Mouse (Mus musculus): Measurements from ENCODE around the gene Vps29. TPM values are rescaled to one million over a fixed set of nuclear protein-coding genes. Genes with fewer than 3 reads are reported as not detected.

Gene Vps29
- polyA plus RNA-seq, 1 experiment from 2014 or later, result 295 TPM

- no peaks in the 10 kb centered on the region for H3K27me3 ChIP-seq (ENCODE audit: insufficient read depth, low read length)
- H3K4me2 ChIP-seq (ENCODE audit: low read length), result no peak overlapping the region
- no peaks in the 10 kb centered on the region for H3K9me3 ChIP-seq (replicated peaks; ENCODE audit: low read length)
- WGBS, result 47% methylated on average over 11 of the region's 11 CpGs
- H3K9ac ChIP-seq (ENCODE audit: low read depth, low read length), result no peak overlapping the region
- peak; percentile 83 for DNase-seq (ENCODE audit: low spot score)
- peak; percentile 90 for TF ChIP-seq CTCF (IDR thresholded peaks at IDR 0.05; ENCODE audit: low read depth)
- no peaks in the 10 kb centered on the region for H3K4me1 ChIP-seq (replicated peaks; ENCODE audit: insufficient read depth, low read length)
- ATAC-seq (replicated peaks; ENCODE audit: low FRiP score, low read depth), result peak; percentile 78
- H3K36me3 ChIP-seq (ENCODE audit: insufficient read depth, low read length), result peaks cover 25% of the 10 kb centered on the region
- H3K27ac ChIP-seq, result no peak overlapping the region
- no peak overlapping the region for H3K4me3 ChIP-seq (replicated peaks; ENCODE audit: low read depth, low read length)
Observed at GRCm38 (mm10) chr5:122379374-122380155, 25.4 kb downstream of the Vps29 start.

GRCm38 (mm10) chr5:122390006-122390405 lies 35.8 kb downstream of the Vps29 start:
- no peak for TF ChIP-seq CTCF (IDR thresholded peaks at IDR 0.05; ENCODE audit: low read depth)
- ATAC-seq (replicated peaks; ENCODE audit: low FRiP score, low read depth), result no peak
- H3K4me2 ChIP-seq (ENCODE audit: low read length), result no peak overlapping the region
- WGBS, result 90% methylated on average over 5 of the region's 5 CpGs
- H3K4me1 ChIP-seq (replicated peaks; ENCODE audit: insufficient read depth, low read length), result no peaks in the 10 kb centered on the region
- H3K9ac ChIP-seq (ENCODE audit: low read depth, low read length), result no peak overlapping the region
- no peak for DNase-seq (ENCODE audit: low spot score)
- H3K27ac ChIP-seq, result no peak overlapping the region
- H3K36me3 ChIP-seq (ENCODE audit: insufficient read depth, low read length), result no peaks in the 10 kb centered on the region
- no peaks in the 10 kb centered on the region for H3K9me3 ChIP-seq (replicated peaks; ENCODE audit: low read length)
- no peaks in the 10 kb centered on the region for H3K27me3 ChIP-seq (ENCODE audit: insufficient read depth, low read length)
- H3K4me3 ChIP-seq (replicated peaks; ENCODE audit: low read depth, low read length), result no peak overlapping the region

- Histone ChIP-seq H3K27me3 (ENCODE audit: insufficient read depth, low read length) (no peaks in the 10 kb centered on the region), H3K9ac (ENCODE audit: low read depth, low read length) (no peak overlapping the region), H3K4me3 (replicated peaks; ENCODE audit: low read depth, low read length) (no peak overlapping the region), H3K4me2 (ENCODE audit: low read length) (no peak overlapping the region), H3K9me3 (replicated peaks; ENCODE audit: low read length) (no peaks in the 10 kb centered on the region), H3K4me1 (replicated peaks; ENCODE audit: insufficient read depth, low read length) (no peaks in the 10 kb centered on the region), H3K36me3 (ENCODE audit: insufficient read depth, low read length) (no peaks in the 10 kb centered on the region), H3K27ac (no peak overlapping the region)
- DNase-seq (ENCODE audit: low spot score), result no peak
- no peak for ATAC-seq (replicated peaks; ENCODE audit: low FRiP score, low read depth)
- no peak for TF ChIP-seq CTCF (IDR thresholded peaks at IDR 0.05; ENCODE audit: low read depth)
Observed at GRCm38 (mm10) chr5:122390671-122391070, 36.5 kb downstream of the Vps29 start.

- no peaks in the 10 kb centered on the region for H3K27me3 ChIP-seq (ENCODE audit: insufficient read depth, low read length)
- peak overlapping the region; percentile 76 for H3K4me3 ChIP-seq (replicated peaks; ENCODE audit: low read depth, low read length)
- no peak overlapping the region for H3K27ac ChIP-seq
- H3K4me1 ChIP-seq (replicated peaks; ENCODE audit: insufficient read depth, low read length), result no peaks in the 10 kb centered on the region
- H3K4me2 ChIP-seq (ENCODE audit: low read length), result peak overlapping the region; percentile 66; the same call in 1 of the 2 replicates
- H3K36me3 ChIP-seq (ENCODE audit: insufficient read depth, low read length), result no peaks in the 10 kb centered on the region
- H3K9me3 ChIP-seq (replicated peaks; ENCODE audit: low read length), result no peaks in the 10 kb centered on the region
- ATAC-seq (replicated peaks; ENCODE audit: low FRiP score, low read depth), result no peak
- no peak for DNase-seq (ENCODE audit: low spot score)
- TF ChIP-seq CTCF (IDR thresholded peaks at IDR 0.05; ENCODE audit: low read depth), result no peak
- H3K9ac ChIP-seq (ENCODE audit: low read depth, low read length), result no peak overlapping the region
- 57% methylated on average over 15 of the region's 16 CpGs for WGBS
Observed at GRCm38 (mm10) chr5:122391178-122391785, 37.1 kb downstream of the Vps29 start.

GRCm38 (mm10) chr5:122391786-122392180 lies 37.6 kb downstream of the Vps29 start, which contains the start of gene Arpc3:
TSS of gene Arpc3 (plus strand) at chr5:122391878.
- Histone ChIP-seq H3K4me2 (ENCODE audit: low read length) (peak within 1 kb of the TSS; percentile 66), H3K4me1 (replicated peaks; ENCODE audit: insufficient read depth, low read length) (no peaks in the 10 kb centered on the region), H3K4me3 (replicated peaks; ENCODE audit: low read depth, low read length) (peak within 1 kb of the TSS; percentile 76), H3K9me3 (replicated peaks; ENCODE audit: low read length) (no peaks in the 10 kb centered on the region), H3K36me3 (ENCODE audit: insufficient read depth, low read length) (0 out of 2 replicates have a peak, but pooled peaks cover 3% of the 10 kb centered on the region), H3K27me3 (ENCODE audit: insufficient read depth, low read length) (no peaks in the 10 kb centered on the region), H3K27ac (peak within 1 kb of the TSS; percentile 63; the same call in 1 of the 2 replicates), H3K9ac (ENCODE audit: low read depth, low read length) (peak within 1 kb of the TSS; percentile 82)
- WGBS, result under 1% methylated on average over 39 of the region's 39 CpGs
- TF ChIP-seq CTCF (IDR thresholded peaks at IDR 0.05; ENCODE audit: low read depth), result peak; percentile 93
- ATAC-seq (replicated peaks; ENCODE audit: low FRiP score, low read depth) (peak; percentile 78), DNase-seq (ENCODE audit: low spot score) (peak; percentile 94)

- peak overlapping the region; percentile 66 for H3K4me2 ChIP-seq (ENCODE audit: low read length)
- peak; percentile 58 for DNase-seq (ENCODE audit: low spot score)
- ATAC-seq (replicated peaks; ENCODE audit: low FRiP score, low read depth), result peak; percentile 8; the same call in 1 of the 2 replicates
Observed at GRCm38 (mm10) chr5:122392227-122393004, 38.2 kb downstream of the Vps29 start.

More at GRCm38 (mm10) chr5:122392227-122393004, 38.2 kb downstream of the Vps29 start:
- Histone ChIP-seq H3K27ac (peak overlapping the region; percentile 63; the same call in 1 of the 2 replicates), H3K9ac (ENCODE audit: low read depth, low read length) (peak overlapping the region; percentile 82), H3K4me1 (replicated peaks; ENCODE audit: insufficient read depth, low read length) (no peaks in the 10 kb centered on the region), H3K27me3 (ENCODE audit: insufficient read depth, low read length) (no peaks in the 10 kb centered on the region), H3K4me3 (replicated peaks; ENCODE audit: low read depth, low read length) (peak overlapping the region; percentile 76), H3K36me3 (ENCODE audit: insufficient read depth, low read length) (peaks cover 9% of the 10 kb centered on the region), H3K9me3 (replicated peaks; ENCODE audit: low read length) (no peaks in the 10 kb centered on the region)
- no peak for TF ChIP-seq CTCF (IDR thresholded peaks at IDR 0.05; ENCODE audit: low read depth)
- 13% methylated on average over 19 of the region's 19 CpGs for WGBS

Data from kidney, postnatal 0 days (tissue).